Mouse (Mus musculus) adrenal gland, adult (tissue): Measurements from ENCODE around the gene Tigd3.
"Not testable (repeated sequence)": the region's sequence is repeated elsewhere in the genome, so short reads cannot be mapped to it uniquely, and the experiment has no call there.

Experiments used
- DNase-seq, 2 experiments: peaks; one replicate each; pipeline ENCODE4 v3.0.0; 2022 to 2023; ENCODE audit warnings: low spot score in 1 of 2; ENCODE audit not compliant: inconsistent age in 2 of 2

The Tigd3 gene

GRCm38 (mm10) chr19:5922119-5922942 is 28.4 kb upstream of the Tigd3 start:
- DNase-seq: peak in 1 of 2 experiments; percentile 54

DNA sequence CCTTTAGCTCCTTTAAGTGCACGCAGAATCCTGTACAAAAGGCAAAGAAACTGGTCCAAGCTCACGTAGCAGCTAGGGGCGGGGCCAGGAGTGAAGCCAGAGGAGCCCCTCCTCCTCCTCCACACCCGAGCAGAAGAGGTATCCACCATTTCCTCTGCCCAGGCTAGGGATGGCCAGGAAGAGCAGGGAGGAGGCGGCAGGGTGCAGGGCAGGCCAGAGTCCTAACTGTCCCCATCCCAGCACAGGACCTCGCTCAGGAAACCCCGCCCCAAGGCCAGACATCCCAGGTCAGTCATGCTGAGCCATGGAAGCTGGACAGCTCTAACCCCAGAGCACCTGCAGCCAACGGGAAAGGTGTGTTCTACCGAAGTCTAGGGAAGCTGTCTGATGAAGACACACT is 27.8 kb upstream of the Tigd3 start:
- DNase-seq: peak in 1 of 2 experiments; percentile 52

DNA sequence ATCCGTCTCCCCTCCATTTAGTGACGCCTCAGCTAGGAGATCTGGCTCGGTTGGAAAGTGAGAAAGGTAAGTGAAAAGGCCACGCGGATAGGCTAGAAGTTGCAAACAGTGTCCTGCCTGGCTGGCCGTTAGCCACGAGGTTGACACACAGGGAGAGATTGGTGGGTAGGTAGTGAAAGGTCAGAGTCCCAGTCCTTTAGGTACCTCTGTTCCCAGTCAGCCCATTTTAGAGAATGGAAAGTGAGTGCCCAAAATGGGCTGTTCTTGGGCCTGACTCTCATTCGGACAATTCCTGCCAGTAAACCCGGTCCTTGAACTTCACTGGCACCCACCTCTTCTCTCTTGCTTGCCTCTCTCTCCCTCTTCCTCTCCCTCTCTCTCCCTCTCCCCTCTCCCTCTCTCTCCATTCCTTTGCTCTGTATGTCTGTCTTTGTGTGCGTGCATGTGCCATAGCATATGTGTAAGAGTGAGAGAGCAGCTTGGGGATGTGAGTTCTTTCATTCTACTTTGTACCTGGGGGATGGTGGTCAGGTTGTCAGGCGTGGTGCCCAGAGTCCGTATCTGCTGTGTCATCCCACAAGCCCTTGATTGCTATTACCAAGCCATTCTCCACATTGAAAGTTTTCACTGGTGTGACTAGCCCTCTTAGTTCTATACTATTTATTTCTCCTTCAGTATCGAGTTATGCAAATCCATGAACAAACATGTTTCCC is 19.2 kb upstream of the Tigd3 start, which contains the start of gene Dpf2:
Dpf2 (minus strand) TSS at position 4 of the 713 bp plus-strand sequence.
- no peak for DNase-seq

DNA sequence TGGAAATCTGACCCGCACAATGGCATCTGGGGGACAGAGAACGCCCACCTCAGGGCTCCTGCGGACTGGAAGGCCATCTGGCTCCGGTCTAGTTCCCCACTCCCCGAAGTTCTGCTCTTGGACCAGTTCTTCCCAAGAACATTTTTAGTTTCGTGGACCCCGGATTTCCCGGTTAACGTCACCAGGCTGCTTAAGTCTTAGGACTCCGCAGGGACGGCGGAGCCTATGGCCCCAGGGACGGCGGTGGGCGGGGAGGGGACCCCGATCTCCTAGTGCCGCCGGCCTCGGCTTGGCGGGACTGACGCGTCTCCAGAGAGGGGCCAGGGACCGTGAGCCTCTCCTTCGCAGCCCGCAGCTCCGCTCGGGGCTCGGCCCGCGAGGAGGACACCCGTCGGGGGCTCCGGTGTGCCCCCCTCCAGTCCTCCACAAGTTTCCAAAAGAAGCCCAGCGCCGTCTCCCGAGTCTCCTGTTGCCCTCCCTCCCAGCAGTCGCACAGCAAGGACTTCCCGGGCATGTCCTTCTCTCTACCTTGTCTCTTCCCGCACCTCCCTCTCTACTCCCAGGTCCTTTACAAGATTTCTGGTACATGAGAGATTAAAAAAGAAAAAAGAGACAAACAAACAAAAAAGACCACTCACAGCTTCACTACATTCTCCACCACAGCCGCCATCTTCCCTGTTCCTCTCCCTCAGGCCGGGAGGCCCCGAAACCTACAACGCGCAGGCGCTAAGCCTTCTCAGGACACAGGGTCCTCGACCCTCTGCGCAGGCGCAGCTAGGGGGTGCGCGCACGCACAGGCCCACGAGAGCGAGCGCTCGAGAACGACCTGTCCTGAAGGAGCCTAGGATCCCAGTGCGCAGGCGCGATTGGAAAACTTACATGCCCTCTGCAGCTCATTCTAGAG is 18.4 kb upstream of the Tigd3 start:
- DNase-seq: peak; percentile 99

- no peak for DNase-seq
These were observed 17.6 kb upstream of the Tigd3 start for GRCm38 (mm10) chr19:5911430-5912102.

GRCm38 (mm10) chr19:5910221-5910620 is 16.3 kb upstream of the Tigd3 start:
- no peak for DNase-seq

DNA sequence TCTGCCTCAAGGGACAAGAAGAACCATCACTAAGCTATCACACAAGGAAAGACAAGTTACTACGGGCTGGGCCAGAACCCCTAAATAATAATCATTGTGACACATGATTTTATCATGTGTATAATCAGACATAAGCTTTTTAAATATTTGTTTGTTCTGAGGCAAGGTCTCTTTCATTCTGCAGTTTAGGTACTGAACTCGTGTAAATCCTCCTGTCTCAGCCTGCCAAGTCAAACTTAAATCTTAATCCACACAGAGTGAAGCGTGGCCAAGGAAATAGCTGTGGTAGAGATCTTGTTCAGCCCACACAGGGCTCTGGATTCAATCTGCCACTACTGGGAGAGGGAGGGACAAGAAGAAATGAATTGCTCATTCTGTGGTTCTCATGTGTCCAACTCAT is 13.3 kb upstream of the Tigd3 start:
- no peak for DNase-seq

- no peak for DNase-seq
These were observed 507 bp downstream of the Tigd3 start for GRCm38 (mm10) chr19:5893282-5894001.

DNA sequence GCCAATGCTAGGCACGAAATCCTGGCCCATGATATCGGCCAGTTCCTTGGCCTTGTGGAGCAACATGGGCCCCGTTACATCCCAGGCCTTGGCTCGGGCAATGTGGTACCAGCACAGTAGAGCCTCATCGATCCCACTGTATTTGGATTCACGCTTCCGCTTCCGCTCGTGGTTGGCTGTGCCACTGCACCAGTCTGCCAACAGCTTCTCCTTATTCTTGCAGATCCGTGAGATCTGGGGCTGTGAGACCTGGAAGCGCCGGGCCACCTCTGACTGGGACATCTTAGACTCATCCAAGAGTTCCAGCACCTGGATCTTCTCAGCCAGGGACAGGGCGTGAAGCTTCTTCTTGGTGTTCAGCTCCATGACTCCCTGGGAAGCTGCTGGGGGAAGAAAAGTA is 1.2 kb downstream of the Tigd3 start:
- DNase-seq: no peak

DNA sequence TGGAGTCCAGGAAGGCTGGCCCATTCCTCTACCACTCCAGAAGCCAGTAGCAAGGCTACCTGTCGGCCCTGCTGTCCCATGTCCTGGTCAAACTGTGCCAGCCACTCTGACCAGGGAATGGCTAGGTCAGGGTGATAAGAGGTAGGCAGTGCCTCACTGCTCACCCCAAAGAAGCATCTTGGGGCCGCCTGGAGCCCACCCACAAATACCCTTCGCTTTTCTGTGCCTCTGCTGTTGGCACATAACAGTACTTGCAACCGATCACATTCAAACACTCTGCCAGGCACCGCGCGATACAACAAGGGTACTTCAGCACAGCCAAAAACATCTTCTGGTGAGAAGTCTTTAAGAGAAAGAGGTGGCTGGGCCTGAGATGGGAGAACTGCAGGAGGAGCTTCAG is 1.7 kb downstream of the Tigd3 start:
- DNase-seq: no peak

DNA sequence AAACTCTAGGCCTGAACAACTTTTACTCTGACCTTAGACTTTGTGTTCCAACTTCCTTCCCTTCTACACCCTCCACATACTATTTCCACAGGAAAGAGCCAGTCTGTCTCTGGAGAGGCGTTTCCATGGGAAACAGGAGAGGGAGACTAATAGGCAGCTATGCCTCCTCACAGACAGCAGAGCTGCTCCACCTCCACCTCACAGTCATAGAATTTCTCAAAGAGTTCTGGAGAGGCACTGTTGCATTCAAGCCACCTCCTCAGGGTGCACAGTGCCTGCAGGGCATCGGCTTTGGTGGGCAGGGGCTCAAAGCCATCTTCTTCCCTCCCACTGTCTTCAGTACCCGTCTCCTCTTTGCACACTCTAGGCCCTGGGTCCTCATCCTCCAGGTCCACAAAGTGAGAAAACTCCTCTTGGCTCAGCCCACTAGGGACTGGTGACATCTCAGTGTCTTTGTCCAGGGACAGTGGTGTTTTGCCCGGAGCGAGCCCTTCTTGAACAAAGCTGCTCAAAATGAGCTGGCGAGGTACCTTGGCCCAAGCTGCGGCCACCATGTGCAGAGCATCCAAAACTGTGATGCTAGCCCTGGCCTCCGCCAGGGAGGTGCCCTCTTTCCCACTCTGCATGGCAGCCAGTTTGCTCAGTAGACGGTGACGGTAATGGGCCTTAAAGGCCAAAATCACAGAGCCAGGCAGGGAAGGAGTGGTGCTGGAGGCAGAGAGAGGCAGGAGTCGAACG is 2.3 kb downstream of the Tigd3 start:
- DNase-seq: no peak

DNA sequence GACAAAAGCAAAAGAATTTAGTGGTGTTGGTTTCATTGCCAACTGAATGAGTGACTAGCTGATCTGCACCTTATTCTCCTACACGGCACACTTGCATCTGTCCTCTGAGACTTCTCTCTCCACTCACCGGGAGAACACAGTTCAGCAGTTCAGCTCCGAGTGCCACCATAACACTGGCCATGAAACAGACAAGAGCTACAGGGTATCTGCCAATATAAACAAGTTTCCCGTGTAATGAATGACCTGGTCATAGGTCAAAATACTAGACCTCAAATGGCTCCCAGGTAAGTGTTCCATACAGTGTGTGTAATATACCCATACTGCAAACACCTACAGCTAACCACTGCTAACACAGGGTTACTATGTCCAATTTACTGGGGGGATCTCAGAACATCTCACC is 4.7 kb downstream of the Tigd3 start:
- DNase-seq: no peak

- no peak for DNase-seq
These were observed 6.6 kb downstream of the Tigd3 start for GRCm38 (mm10) chr19:5887234-5887815.

DNA sequence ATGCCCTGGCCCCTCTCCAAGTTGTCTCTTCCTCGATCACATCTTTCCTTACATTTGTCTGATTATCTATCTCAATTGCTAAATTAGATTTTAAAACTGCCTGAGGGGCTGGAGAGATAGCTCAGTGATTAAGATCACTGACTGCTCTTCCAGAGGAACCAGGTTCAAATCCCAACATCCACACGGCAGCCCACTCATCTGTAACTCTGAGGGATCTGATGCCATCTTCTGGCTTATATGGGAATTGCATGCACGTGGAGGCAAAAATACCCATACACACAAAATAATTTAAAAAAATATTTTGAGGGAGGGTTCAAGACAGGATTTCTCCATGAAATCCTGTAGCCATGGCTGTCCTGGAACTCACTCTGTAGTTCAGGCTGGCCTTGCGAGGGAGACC is 8.1 kb downstream of the Tigd3 start:
- peak in 1 of 2 experiments; percentile 68 for DNase-seq

DNA sequence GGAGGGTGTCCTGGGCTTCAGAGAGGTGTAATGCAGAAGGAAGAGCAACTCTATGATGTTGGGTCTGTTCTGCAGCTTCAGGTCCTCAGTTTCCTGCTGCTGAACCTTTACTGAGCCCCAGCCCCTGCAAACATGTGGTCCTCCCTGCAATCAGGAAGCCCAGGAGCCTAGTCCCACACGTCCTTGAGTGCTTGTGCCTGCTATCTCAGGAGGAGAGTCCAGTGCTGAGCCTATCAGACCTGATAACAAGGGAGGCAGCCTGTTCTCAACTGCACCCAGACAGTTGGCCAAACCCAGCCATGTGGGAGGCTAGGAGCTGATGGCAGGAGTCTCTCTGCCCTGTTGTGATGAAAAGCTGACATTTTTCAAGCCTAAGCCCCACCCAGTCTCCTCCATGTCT is 10.0 kb downstream of the Tigd3 start:
- DNase-seq: no peak

DNA sequence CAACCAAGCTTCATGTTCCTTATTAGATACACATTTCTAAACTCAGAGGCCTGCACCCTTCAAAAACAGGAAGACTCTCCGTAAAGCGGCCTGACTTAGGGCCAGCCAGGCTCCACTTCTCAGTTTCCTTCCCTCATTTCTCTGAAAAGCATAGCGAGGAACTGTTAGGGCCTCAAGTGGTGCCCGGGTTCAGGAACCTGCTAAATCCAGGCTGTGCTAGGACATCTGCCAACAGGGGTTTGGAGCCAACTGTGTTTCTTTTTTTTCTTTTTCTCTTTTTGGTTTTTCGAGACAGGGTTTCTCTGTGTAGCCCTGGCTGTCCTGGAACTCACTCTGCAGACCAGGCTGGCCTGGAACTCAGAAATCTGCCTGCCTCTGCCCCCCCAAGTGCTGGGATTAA is 11.9 kb downstream of the Tigd3 start:
- not testable (repeated sequence) for DNase-seq

- DNase-seq: no peak
These were observed 12.8 kb downstream of the Tigd3 start for GRCm38 (mm10) chr19:5881155-5881554.

DNA sequence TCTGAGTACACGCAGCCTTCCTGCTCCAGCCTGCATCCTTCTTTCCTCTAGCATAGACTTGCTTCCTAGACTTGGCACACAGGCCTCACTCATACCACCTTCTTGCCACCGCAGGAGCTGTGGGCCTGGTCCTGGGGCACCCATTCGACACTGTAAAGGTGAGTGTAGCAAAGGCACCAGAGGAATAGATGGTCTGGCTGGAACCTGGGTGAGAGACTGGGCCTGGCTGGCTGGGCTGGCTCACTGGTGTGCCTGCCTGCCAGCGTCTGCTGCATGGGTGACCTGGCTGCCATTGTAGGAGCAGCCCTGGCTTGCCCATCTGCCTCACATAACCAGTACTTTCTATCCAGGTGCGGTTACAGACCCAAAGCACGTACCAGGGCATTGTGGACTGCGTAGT is 14.2 kb downstream of the Tigd3 start:
- DNase-seq: no peak

- peak; percentile 78 to 84 for DNase-seq
These were observed 15.0 kb downstream of the Tigd3 start for GRCm38 (mm10) chr19:5878916-5879315.
